Mouse (Mus musculus): ENCODE data around the gene Cd46. TPM values are rescaled to one million over a fixed set of nuclear protein-coding genes. Genes with fewer than 3 reads are reported as not detected.

Cd46 gene
- polyA plus RNA-seq, 1 experiment from 2014 or later, result 0.63 TPM

GRCm38 (mm10) chr1:194989024-194989423 is 103.0 kb downstream of the Cd46 start:
- Histone ChIP-seq H3K27ac (replicated peaks) (no peak overlapping the region), H3K9me3 (replicated peaks) (no peaks in the 10 kb centered on the region), H3K27me3 (ENCODE audit: low read depth, poor library complexity, severe bottlenecking) (no peaks in the 10 kb centered on the region), H3K4me1 (no peaks in the 10 kb centered on the region), H3K36me3 (no peaks in the 10 kb centered on the region), H3K4me3 (no peak overlapping the region)
- 84% methylated on average over 1 of the region's 1 CpGs for WGBS
- no peak for DNase-seq (ENCODE audit: low spot score)

MicroRNAs within 50 kb of the gene (microRNA counts, 519-probe panel; counts per million panel counts)
- not detected for microRNA mmu-miR-29b
- microRNA mmu-miR-29c, result 6,119 counts per million, percentile 53 among the panel's probes with 10 or more counts

Small RNAs within 50 kb of the gene (microRNA-seq; reads per million reads assigned to microRNA genes)
- gene Mir29b-2 (not detected), gene Mir29c (107 reads per million, percentile 51 among the genes with 10 or more reads in this experiment)

Other genes with a start within 250 kb of the Cd46 start
- 51.5 and 56.2 TPM in 2 replicates for gene Cd34, start 153.4 kb downstream of the Cd46 start, polyA plus RNA-seq (2016; fragmentation: Nextera tagmentation; extraction: Ambion mirVana)
- gene Cr1l, start 39.3 kb upstream of the Cd46 start, polyA plus RNA-seq (2016; fragmentation: Nextera tagmentation; extraction: Ambion mirVana), result 46.0 and 50.1 TPM in 2 replicates
- gene Cr2, start 84.5 kb upstream of the Cd46 start, polyA plus RNA-seq (2016; fragmentation: Nextera tagmentation; extraction: Ambion mirVana), result 0.22 and 0.56 TPM in 2 replicates